Mouse (Mus musculus) limb, embryonic 14.5 days (tissue): ENCODE data around the gene Rph3al. TPM values are rescaled to one million over a fixed set of nuclear protein-coding genes. Genes with fewer than 3 reads are reported as not detected.

Source experiments
- ATAC-seq: fragments of 200-750 bp; cut with Nextera tagmentation; 2 replicates; pipeline ENCODE4 v1.8.0; 2017; ENCODE audit warnings: low read depth, moderate number of reproducible peaks, moderate TSS enrichment; ENCODE audit not compliant: low FRiP score
- DNase-seq: peaks from one replicate; pipeline ENCODE4 v3.0.0-alpha.2; 2015; ENCODE audit warnings: low spot score
- H3K27ac ChIP-seq: fragments of 300-500 bp; sonication (generic); replicated peaks from 2 replicates; pipeline ENCODE4 v1.5.1; 2014; ENCODE audit warnings: low read depth, mild to moderate bottlenecking, low read length, moderate library complexity, mixed read lengths
- H3K27me3 ChIP-seq: fragments of 300-500 bp; sonication (generic); 2 replicates; pipeline ENCODE4 v1.6.1; 2014; ENCODE audit warnings: low read length, mixed read lengths; ENCODE audit not compliant: control insufficient read depth, insufficient read depth
- H3K36me3 ChIP-seq: fragments of 300-500 bp; sonication (generic); 2 replicates; pipeline ENCODE4 v1.6.1; 2014; ENCODE audit warnings: mild to moderate bottlenecking, low read length, moderate library complexity, mixed read lengths; ENCODE audit not compliant: control insufficient read depth, insufficient read depth
- H3K4me1 ChIP-seq: fragments of 300-500 bp; sonication (generic); 2 replicates; pipeline ENCODE4 v1.6.1; 2014; ENCODE audit warnings: antibody characterized with exemption, low read length, mixed read lengths; ENCODE audit not compliant: control insufficient read depth, insufficient read depth
- H3K4me2 ChIP-seq: fragments of 300-500 bp; sonication (generic); replicated peaks from 2 replicates; pipeline ENCODE4 v1.6.1; 2014; ENCODE audit warnings: low read depth, mild to moderate bottlenecking, low read length, moderate library complexity; ENCODE audit not compliant: severe bottlenecking
- H3K4me3 ChIP-seq: fragments of 300-500 bp; sonication (generic); replicated peaks from 2 replicates; pipeline ENCODE4 v1.5.1; 2014; ENCODE audit warnings: low read length
- H3K9ac ChIP-seq: fragments of 300-500 bp; sonication (generic); 2 replicates; pipeline ENCODE4 v1.6.1; 2014; ENCODE audit warnings: mild to moderate bottlenecking, low read depth, low read length, moderate library complexity; ENCODE audit not compliant: severe bottlenecking
- H3K9me3 ChIP-seq: fragments of 300-500 bp; sonication (generic); 2 replicates; pipeline ENCODE4 v1.6.1; 2016; ENCODE audit warnings: low read length; ENCODE audit not compliant: control insufficient read depth
- POLR2A ChIP-seq: fragments of 200-500 bp; IDR thresholded peaks from 2 replicates; pipeline ENCODE4 v1.8.0; 2012; ENCODE audit warnings: inconsistent platforms, mild to moderate bottlenecking, moderate library complexity, borderline replicate concordance; ENCODE audit not compliant: insufficient read depth, insufficient read length; ENCODE audit errors: extremely low read depth
- WGBS: fragments of 180-500 bp; shearing (Covaris S2); extraction: QIAGEN DNeasy Blood & Tissue Kit; methylation state at CpG from one replicate; pipeline ENCODE4 v1.1.7; 2014; 5-methylcytosine and 5-hydroxymethylcytosine counted together
- polyA plus RNA-seq, 2 experiments: library from polyadenylated mRNA; depleted of rRNA in 1 of 2; stranded (reverse) in 1 of 2; unstranded in 1 of 2; fragments of >200 nt; fragmentation: Nextera tagmentation in 1 of 2; extraction: Ambion mirVana in 1 of 2; gene quantifications; 2 replicates each; pipeline versions ENCODE4 v1.2.1 to v1.2.3; 2012 to 2014

Gene Rph3al
- polyA plus RNA-seq, 2 experiments, result 2.2 to 2.4 TPM

DNA sequence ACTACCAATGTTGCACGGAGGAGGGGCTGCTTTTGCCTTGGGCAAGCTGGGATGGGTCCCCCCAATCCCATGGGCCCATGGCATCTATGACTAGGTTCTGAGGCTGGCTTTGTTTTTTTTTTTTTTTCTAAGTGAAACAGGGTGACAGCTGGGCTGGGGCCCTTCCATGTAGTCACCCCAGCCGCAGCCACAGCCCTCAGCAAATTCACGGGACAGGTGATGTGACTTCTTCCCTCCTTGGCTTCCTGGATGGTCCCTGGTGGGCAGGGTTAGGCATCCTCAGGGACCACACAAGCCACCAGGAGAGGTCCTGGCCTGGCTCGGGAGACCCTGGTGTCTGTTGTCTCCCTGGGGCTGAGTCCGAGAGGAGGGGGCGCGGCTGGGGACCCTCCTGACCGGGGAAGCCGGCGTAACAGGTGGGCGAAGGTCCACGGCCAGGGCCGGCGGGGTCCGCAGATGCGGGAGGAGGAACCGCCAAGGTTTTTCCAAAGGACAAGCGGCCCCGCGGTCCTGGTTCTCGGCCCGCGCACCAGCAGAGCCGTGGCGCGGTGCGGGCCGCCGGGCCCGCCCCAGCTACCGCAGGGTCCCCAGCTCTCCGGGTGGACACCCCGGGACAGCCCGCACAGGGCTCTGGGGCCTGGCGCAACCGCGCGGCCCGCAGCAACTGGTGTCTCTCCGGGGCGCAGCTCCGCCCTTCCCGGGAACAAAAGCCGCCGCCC is 143.5 kb downstream of the Rph3al start:
- H3K4me2 ChIP-seq, result peak overlapping the region; percentile 68
- no peak for ATAC-seq
- H3K9me3 ChIP-seq, result no peaks in the 10 kb centered on the region
- 0 out of 2 replicates have a peak, but pooled peaks cover 3% of the 10 kb centered on the region for H3K4me1 ChIP-seq
- H3K4me3 ChIP-seq, result peak overlapping the region; percentile 50
- 12% methylated on average over 17 of the region's 45 CpGs for WGBS
- no peaks in the 10 kb centered on the region for H3K36me3 ChIP-seq
- no peak for DNase-seq
- peaks cover 37% of the 10 kb centered on the region for H3K27me3 ChIP-seq
- TF ChIP-seq POLR2A, result no peak
- H3K9ac ChIP-seq, result peak overlapping the region; percentile 66
- no peak overlapping the region for H3K27ac ChIP-seq

DNA sequence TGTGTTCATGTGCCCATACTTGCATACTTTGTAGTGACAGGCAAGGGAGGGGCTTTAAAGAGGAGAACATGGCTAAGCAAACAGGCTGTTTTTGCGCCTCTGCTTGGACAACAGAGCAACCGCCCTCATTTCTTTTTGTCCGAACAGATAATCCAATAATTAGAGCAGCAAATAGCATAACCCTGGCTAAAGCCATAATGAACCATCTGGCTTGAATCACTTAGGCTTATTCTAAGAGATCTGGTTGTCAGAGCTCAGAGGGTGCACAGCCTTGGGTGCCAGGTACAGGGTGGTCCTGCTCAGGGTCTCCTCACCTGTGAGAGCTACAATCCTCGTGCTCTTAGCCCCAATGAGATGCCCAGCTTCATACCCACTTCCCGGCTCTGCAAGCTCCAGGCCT is 144.9 kb downstream of the Rph3al start:
- Histone ChIP-seq H3K36me3 (no peaks in the 10 kb centered on the region), H3K27ac (no peak overlapping the region), H3K27me3 (peaks cover 37% of the 10 kb centered on the region), H3K9me3 (no peaks in the 10 kb centered on the region), H3K4me2 (no peak overlapping the region), H3K4me1 (0 out of 2 replicates have a peak, but pooled peaks cover 3% of the 10 kb centered on the region), H3K4me3 (no peak overlapping the region), H3K9ac (no peak overlapping the region)
- 54% methylated on average over 5 of the region's 5 CpGs for WGBS
- TF ChIP-seq POLR2A, result no peak
- DNase-seq (no peak), ATAC-seq (no peak)

DNA sequence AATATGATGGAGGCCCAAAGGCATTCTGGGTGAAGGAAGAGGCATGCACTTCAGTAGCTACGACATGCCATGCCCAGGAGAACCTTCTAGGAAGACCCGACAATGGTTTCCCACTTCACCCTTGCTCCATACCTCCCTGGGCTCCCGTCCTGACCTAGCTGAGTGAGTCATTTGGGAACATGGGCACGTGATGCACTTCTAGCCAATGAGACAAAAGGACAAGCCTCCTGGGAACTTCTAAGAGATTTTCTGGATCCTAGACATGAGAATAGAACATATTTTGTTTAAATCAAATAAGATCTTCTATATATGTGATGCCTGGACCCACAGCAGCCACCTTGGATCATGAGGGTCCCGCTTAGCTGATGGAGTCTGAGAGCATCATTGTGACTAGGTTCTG is 145.7 kb downstream of the Rph3al start:
- Histone ChIP-seq H3K4me2 (no peak overlapping the region), H3K27me3 (peaks cover 29% of the 10 kb centered on the region), H3K4me3 (no peak overlapping the region), H3K36me3 (no peaks in the 10 kb centered on the region), H3K9me3 (no peaks in the 10 kb centered on the region), H3K9ac (no peak overlapping the region), H3K27ac (no peak overlapping the region), H3K4me1 (0 out of 2 replicates have a peak, but pooled peaks cover 3% of the 10 kb centered on the region)
- DNase-seq, result no peak
- ATAC-seq, result no peak
- no peak for TF ChIP-seq POLR2A
- WGBS, result 76% methylated on average over 5 of the region's 5 CpGs

DNA sequence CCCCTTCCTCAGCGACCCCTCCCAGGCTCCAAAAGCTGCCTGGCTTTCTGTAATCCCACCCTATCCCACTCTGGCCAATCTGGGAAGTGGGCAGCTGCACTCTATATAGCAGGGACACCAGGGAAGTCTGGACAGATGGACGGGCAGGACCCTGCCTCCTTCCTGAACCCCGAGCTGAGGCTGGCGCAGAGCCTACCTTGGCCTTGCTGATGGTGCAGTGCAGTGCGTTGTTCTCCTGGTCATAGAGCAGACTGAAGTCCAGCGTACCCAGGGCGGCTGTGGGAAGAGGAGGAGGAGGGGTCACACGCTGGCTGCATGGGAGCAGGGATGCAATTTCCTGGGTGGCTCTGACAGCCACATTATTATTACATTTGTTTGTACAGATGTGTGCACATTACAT is 152.3 kb downstream of the Rph3al start:
- H3K9me3 ChIP-seq, result no peaks in the 10 kb centered on the region
- H3K4me3 ChIP-seq, result no peak overlapping the region
- no peak overlapping the region for H3K4me2 ChIP-seq
- no peak overlapping the region for H3K27ac ChIP-seq
- DNase-seq (no peak), ATAC-seq (no peak)
- no peaks in the 10 kb centered on the region for H3K4me1 ChIP-seq
- 77% methylated on average over 8 of the region's 8 CpGs for WGBS
- no peaks in the 10 kb centered on the region for H3K27me3 ChIP-seq
- H3K9ac ChIP-seq, result no peak overlapping the region
- TF ChIP-seq POLR2A, result no peak
- H3K36me3 ChIP-seq, result no peaks in the 10 kb centered on the region

DNA sequence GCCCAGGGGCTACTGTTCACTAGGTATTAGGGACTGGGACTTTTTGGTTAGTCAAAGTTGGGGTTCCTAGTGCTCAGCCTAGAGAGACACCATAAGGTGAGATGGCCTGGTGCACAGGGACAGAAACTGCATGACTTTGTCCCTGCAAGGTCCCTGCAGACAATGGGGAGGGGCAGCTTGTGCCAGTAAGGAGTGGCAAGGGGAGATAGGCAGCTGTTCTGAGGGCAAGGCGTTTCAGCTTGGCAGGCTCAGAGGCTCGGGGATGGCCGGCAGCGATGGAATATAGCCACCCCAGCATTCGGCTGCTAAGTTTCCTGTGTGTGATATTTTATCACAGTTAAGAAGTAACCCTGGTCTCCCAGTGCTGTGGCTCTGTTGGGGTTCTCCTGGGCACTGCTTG is 154.4 kb downstream of the Rph3al start:
- no peak for ATAC-seq
- no peak overlapping the region for H3K27ac ChIP-seq
- TF ChIP-seq POLR2A, result no peak
- H3K36me3 ChIP-seq, result no peaks in the 10 kb centered on the region
- H3K27me3 ChIP-seq, result no peaks in the 10 kb centered on the region
- H3K9me3 ChIP-seq, result no peaks in the 10 kb centered on the region
- 82% methylated on average over 5 of the region's 5 CpGs for WGBS
- H3K4me2 ChIP-seq, result no peak overlapping the region
- H3K4me3 ChIP-seq, result no peak overlapping the region
- no peak overlapping the region for H3K9ac ChIP-seq
- no peaks in the 10 kb centered on the region for H3K4me1 ChIP-seq
- DNase-seq, result no peak

DNA sequence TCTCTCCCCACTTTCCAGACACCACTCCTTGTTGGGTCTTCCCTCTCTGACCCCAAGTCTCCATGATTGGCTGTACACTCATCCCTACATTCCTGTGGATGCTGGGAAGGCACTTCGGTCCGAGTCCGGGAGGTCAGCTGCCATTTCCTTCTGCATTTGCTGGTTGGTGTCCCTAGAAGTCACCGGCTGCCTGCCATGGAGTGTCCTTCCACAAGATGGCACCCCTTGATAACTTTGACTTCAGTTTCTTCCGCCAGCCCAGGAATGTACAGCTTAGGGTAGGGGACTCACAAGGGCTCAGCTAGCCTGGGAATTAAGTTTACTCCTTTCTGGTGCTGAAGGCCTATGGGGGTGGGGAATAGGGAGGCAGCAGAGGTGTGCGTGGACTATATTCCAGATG is 156.3 kb downstream of the Rph3al start:
- H3K9me3 ChIP-seq, result no peaks in the 10 kb centered on the region
- no peak overlapping the region for H3K27ac ChIP-seq
- no peaks in the 10 kb centered on the region for H3K4me1 ChIP-seq
- no peak overlapping the region for H3K4me3 ChIP-seq
- ATAC-seq (peak; percentile 65), DNase-seq (peak; percentile 75)
- H3K27me3 ChIP-seq, result no peaks in the 10 kb centered on the region
- WGBS, result 20% methylated on average over 6 of the region's 6 CpGs
- TF ChIP-seq POLR2A, result no peak
- no peak overlapping the region for H3K9ac ChIP-seq
- no peak overlapping the region for H3K4me2 ChIP-seq
- no peaks in the 10 kb centered on the region for H3K36me3 ChIP-seq

Other genes with a start within 250 kb of the Rph3al start
- 561 and 629 TPM in 2 replicates for gene Ywhae, start 205.6 kb downstream of the Rph3al start, polyA plus RNA-seq (2012; rRNA removed)
- gene Ywhae, start 205.6 kb downstream of the Rph3al start, polyA plus RNA-seq (2014; fragmentation: Nextera tagmentation; extraction: Ambion mirVana), result 772 and 815 TPM in 2 replicates
- gene Doc2b, start 142.4 kb downstream of the Rph3al start, polyA plus RNA-seq (2012; rRNA removed), result 3.8 and 3.9 TPM in 2 replicates
- 1.6 and 1.7 TPM in 2 replicates for gene Doc2b, start 142.4 kb downstream of the Rph3al start, polyA plus RNA-seq (2014; fragmentation: Nextera tagmentation; extraction: Ambion mirVana)
- 0.58 and 0.87 TPM in 2 replicates for gene 1700016K19Rik, start 61.5 kb upstream of the Rph3al start, polyA plus RNA-seq (2012; rRNA removed)
- gene 1700016K19Rik, start 61.5 kb upstream of the Rph3al start, polyA plus RNA-seq (2014; fragmentation: Nextera tagmentation; extraction: Ambion mirVana), result 0.44 and 0.76 TPM in 2 replicates
- 28.9 and 29.1 TPM in 2 replicates for gene Rflnb, start 89.4 kb upstream of the Rph3al start, polyA plus RNA-seq (2012; rRNA removed)
- 52.2 and 55.7 TPM in 2 replicates for gene Rflnb, start 89.4 kb upstream of the Rph3al start, polyA plus RNA-seq (2014; fragmentation: Nextera tagmentation; extraction: Ambion mirVana)
- 26.6 and 29.6 TPM in 2 replicates for gene Vps53, start 241.2 kb upstream of the Rph3al start, polyA plus RNA-seq (2012; rRNA removed)
- 37.3 and 41.9 TPM in 2 replicates for gene Vps53, start 241.2 kb upstream of the Rph3al start, polyA plus RNA-seq (2014; fragmentation: Nextera tagmentation; extraction: Ambion mirVana)
- gene Fam57a, start 241.2 kb upstream of the Rph3al start, polyA plus RNA-seq (2012; rRNA removed), result 39.0 and 40.1 TPM in 2 replicates
- 48.3 and 60.8 TPM in 2 replicates for gene Fam57a, start 241.2 kb upstream of the Rph3al start, polyA plus RNA-seq (2014; fragmentation: Nextera tagmentation; extraction: Ambion mirVana)